Mouse (Mus musculus) mature B cell (primary cell): ENCODE data around the gene Sdc3.

ENCODE experiments used
- in situ Hi-C: fragments of 300-500 bp; cut with MboI; formaldehyde crosslinking; loops from 2 replicates; pipeline ENCODE4 v1.14.3; 2019

Gene Sdc3

DNA sequence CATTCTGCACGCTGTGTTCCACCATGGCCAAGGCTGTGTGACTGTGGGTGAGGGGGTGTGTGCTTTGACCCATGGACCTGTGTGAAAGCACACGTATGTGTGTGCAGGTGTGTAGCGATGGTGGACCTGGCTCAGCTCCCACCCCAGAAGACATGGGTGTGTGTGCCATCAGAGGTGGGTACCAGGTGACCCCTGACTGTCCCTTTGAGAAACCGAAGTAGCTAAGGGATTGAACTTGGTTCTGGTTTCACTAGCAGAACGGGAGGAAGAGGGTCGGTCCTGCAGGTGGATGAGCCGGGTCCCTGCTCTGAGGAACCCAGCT is 804 bp downstream of the Sdc3 start:
- in situ Hi-C loops, result no loop called here

DNA sequence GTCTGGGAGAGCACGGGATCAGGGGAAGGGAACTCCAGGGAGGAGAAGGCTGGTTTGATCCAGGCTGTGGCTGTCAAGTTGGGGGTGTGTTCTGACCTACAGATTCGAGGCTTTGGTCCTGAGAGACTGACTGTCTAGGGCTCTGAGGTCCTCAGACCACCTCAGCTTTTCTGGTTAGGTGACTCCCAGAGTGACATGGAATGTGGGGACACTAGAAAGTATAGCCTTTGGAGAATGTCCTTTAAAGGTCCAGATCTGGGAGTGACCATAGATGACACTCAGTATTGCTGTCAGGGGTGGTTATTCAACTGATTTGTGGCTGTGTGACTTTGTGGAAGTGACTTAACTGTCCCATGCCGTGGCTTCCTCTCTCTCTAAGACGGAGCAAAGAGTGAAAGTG is 2.4 kb downstream of the Sdc3 start:
- in situ Hi-C loops, result no loop called here

DNA sequence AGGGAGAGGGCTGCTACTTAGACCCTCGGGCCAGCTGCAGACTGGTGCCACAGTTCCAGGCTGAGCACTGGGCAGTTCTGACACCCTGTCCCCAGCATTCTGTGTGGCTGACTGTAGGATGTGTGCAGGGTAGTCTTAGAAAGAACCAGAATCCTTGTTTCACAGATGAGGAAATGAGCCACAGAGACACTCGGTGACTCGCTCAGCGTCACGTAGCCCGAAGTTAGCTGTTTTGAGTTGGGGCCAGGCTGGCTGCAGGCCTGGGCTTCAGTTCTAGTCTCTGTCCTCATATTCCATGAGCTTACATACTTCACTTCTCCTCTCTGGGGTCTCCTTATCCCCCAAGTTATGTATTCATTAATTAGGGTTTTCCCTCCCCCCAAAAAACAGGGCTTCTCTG is 3.6 kb downstream of the Sdc3 start:
- in situ Hi-C loops, result no loop called here

DNA sequence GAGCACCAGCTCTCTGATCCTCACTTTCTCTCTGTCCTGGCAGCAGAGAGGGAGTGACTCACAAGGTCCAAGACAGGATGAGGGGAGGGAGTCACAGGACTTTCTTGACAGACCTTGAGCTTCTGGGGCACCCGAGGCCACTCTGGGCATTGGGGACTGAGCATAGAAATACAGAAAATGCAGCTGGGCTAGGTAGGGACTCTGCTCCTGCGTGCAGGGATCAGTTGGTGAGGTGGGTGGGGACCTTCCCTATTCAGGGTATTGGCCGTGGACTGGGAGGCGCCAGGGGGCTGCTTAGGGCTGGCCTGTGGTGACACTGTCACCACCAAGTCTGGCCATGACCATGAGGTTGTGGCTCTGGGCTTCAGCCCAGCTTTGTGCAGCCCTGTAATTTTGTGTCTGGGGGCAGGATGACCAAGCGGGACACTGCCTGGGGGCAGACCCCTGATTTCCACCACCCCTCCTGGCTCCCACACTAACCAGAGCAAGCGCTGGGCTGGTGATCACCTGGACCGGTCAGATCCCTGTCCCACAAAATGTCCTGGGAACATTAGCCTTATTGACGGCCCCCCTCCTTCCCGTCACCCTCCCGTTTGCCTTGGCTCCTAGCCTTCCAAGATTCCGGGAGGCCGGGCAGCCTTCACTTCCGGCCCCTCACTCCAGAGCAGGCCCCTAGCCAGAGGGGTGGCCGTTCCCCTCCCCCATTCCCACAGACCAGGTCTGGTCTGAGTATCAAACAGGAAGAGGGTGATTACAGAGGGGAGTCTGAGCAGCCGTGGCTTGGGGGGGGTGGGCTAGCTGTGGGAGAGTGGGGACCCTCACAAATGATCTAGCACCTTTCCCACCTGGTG is 5.1 kb downstream of the Sdc3 start:
- in situ Hi-C loops, result no loop called here

- in situ Hi-C loops, result no loop called here
These were observed 6.1 kb downstream of the Sdc3 start for GRCm38 (mm10) chr4:130798416-130798815.

DNA sequence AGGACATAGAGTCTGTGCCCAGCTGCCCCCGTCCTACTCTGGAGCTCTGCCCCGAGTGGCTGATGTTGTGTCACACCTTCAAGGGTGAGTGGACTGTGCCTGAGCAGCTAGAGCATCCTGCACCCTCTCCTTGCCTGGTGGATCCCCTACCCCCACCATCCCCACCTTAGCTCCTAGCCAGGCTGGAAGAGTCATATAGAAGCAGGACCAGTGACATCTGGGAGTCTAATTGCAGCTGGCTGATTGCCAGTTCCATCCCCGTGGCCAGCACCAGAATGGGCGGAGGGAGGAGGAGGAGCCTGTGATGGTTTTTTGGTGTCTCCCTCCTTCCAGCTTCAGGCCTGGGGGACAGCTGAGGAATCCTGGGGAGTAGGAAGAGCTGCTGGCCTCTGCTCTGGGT is 6.8 kb downstream of the Sdc3 start:
- in situ Hi-C loops, result no loop called here

GRCm38 (mm10) chr4:130799582-130799981 is 7.2 kb downstream of the Sdc3 start:
- in situ Hi-C loops, result no loop called here

DNA sequence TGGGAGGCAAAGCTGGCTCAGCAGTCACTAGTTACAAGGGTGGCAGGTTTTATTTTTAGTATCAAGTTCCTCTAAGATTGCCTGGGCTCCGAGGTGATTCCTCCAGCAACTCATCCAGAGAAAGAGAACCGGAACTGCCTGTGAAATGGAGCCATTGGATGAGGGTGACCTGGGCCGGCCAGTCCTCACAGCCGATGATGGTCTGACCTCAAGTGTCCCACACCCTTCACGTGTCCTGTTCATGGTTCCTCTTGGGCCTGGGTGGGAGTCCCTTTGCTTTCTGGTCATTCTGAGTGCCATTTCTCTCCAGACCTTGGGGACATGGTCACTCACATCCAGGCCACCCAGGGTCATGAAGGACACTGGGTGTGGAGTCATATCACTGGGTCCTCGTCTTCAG is 7.8 kb downstream of the Sdc3 start:
- in situ Hi-C loops, result no loop called here

GRCm38 (mm10) chr4:130801198-130801597 is 8.9 kb downstream of the Sdc3 start:
- in situ Hi-C loops, result no loop called here

DNA sequence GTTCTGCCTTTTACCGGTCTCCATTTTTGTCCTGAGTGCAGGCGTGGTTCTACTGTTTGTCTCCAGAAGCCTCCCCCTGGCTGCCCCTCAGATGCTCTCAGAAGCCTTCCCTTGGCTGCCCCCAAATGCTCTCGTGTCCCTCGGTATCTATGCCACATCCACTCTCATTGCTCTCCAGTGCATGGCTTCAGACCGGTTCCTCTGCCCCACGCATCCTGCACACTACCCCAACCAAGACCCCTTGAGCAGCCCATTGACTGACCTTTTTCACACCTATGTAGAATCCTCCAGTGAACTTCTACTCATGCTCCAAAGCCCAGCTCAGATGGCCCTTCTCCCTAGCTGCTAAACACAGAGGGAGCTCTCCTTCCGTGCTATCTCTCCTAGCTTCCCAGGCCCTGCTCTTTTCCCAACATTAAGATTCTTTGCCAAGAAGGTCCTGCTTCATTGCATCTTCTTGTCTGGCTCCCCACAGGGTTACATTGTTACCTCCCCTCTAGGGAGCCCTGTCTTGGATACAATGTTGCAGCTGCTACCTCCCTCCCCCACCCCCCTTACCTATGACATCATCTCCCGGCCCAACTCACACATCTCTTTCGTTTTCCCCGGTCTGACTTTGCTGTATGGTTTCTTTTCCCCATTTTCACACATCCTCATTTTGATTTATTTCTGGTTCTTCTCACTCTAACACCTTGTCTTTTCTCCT is 9.4 kb downstream of the Sdc3 start:
- in situ Hi-C loops, result no loop called here

DNA sequence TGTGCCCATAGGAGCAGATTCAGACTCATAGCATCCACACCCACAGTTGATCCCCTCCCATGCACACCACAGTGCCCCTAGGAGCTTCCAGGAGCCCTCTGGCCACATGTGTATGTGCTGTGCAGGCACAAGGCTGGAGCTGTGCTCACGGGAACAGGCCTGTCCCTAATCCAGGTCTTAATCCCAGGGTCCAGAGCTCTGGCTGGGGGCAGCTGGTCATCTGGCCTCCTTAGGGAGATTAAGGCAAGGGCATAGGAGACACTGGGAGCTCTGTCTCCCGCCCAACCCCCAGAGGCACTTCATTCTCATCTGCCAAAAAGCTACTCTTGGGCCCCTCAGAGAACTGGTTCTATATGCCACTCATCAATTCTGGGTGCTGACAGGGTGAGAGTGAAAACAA is 11.3 kb downstream of the Sdc3 start:
- in situ Hi-C loops, result no loop called here

GRCm38 (mm10) chr4:130804292-130804691 is 12.0 kb downstream of the Sdc3 start:
- in situ Hi-C loops, result no loop called here

- in situ Hi-C loops, result no loop called here
These were observed 12.5 kb downstream of the Sdc3 start for GRCm38 (mm10) chr4:130804771-130805361.

- in situ Hi-C loops, result no loop called here
These were observed 13.4 kb downstream of the Sdc3 start for GRCm38 (mm10) chr4:130805746-130806145.

- in situ Hi-C loops, result no loop called here
These were observed 14.4 kb downstream of the Sdc3 start for GRCm38 (mm10) chr4:130806746-130807145.

DNA sequence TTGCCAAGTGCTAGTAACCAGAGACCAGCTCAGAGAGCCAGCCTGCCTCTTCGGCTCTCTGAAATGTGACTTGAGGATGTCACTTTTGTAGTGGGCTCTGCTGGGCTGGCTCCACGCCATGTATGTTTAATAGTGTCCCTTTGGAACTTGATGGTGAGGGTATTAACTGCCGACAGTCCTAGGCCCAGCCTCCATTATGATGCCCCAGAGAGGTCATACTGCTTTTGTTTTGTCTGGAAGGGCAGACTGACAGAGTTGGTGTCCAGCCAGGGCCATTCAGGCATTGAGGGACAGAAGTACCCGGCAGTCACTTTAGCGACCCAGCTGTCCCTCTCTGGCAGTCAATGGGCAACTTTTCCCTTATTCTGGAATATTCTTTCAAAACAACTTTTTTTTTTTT is 17.4 kb downstream of the Sdc3 start:
- in situ Hi-C loops, result no loop called here

DNA sequence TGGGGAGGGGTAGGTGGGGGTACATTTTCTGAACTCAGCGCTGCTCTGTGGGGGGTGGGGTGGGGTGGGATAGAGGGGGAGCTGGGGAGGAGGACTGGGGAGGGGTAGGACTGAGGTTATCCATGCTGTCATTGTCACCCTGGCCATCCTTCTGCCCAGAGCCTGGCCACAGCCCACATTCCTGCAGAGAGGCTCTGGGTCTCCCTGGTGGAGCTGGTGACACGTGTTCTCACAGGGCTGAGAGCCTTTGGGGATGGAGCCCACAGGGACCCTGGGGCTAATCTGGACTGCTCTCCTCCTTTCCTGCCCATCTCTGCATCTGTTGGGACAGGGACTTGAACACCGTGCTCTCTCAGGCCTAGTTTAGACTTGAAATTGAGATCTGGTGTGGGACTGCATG is 18.5 kb downstream of the Sdc3 start:
- in situ Hi-C loops, result no loop called here

- in situ Hi-C loops, result no loop called here
These were observed 19.0 kb downstream of the Sdc3 start for GRCm38 (mm10) chr4:130811385-130811784.

- in situ Hi-C loops, result no loop called here
These were observed 21.6 kb downstream of the Sdc3 start for GRCm38 (mm10) chr4:130813958-130814357.

GRCm38 (mm10) chr4:130814742-130815330 is 22.5 kb downstream of the Sdc3 start:
- in situ Hi-C loops, result no loop called here

DNA sequence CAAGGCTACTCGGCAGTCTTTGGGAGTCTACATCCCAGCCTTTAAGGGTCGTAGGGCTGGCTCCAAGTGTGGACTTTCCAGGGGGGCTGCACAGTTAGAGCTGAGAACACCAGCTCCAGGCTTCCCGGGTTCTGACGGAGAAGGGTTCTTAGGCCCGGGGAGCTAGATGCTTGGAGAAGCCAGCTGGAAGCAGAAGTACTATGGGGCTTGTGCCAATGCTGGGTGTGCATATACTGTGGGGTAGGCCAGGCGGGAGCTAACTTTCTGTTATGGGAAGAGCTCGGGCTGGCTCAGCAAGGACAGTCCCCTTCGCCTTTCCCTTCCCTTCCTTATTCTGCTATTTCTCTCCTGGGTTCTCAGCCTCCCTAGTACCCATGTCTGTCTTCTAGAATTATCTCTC is 23.5 kb downstream of the Sdc3 start:
- in situ Hi-C loops, result no loop called here

DNA sequence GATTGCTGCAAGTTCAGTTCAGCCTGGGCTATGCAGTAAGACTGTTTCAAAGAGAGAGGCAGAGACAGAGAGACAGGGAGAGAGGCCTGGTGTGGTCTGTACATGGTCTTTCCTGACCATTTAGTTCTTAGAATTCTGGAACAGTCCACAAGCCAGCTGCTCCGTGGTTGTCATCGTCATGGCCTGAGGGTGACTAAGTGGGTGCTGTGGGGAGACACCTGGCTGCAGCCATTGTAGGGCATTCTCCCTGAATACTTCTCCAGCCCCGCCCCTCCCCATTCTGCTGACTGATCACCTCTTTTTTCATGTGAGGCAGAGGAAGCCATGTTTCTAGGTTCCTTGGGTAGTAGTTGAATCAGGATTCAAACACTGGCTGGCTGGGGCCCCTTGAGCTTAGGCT is 27.5 kb downstream of the Sdc3 start:
- in situ Hi-C loops, result no loop called here
